In the genomic region with DNA sequence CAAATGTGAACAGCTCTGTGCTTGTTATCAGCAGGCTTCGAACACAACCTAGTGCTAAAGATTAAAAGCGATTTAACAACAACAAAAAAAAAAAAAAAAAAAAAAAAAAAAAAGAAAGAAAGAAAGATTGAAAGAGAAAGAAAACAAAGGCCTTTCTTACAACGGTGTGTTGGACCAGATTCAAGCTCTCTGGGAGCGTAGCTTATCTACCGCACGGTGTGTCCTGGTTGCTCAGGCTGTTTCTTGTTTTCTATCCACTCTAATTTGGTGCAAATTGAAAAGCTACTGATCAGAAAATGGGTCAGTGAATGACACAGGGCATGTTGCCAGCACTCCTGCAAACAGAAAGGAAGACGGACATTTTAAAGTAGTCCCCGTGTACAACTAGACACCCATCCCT, we compare ENCODE assay signal across 17 mouse cellular contexts.
"Had no signal": no experiment of that assay in that cellular context is flagged by ENCODE, and none has a peak within 500 bp of the region (broad histone marks: within the 10 kb centered on the region; RNA-seq: fewer than 3 reads in every experiment).

No protein-coding gene starts in this region.

- H3K4me1 ChIP-seq: liver, embryonic 15.5 days; megakaryocyte, embryonic 14.5 days; midbrain, embryonic 13.5 days had no signal

- H3K9me3 ChIP-seq: kidney, embryonic 15.5 days; liver, embryonic 15.5 days; megakaryocyte, embryonic 14.5 days; midbrain, embryonic 13.5 days had no signal

- H3K36me3 ChIP-seq: kidney, embryonic 15.5 days; liver, embryonic 15.5 days; midbrain, embryonic 10.5 days; midbrain, embryonic 13.5 days had no signal

- DNase-seq: kidney, adult 8-10 months; kidney, postnatal 10 days; layer of hippocampus, postnatal 36 days; lung, adult 2 months; lung, postnatal 14 days; thymus, adult 18-20 months; thymus, postnatal 4 days had no signal

- H3K27me3 ChIP-seq: kidney, embryonic 15.5 days; liver, embryonic 15.5 days had no signal

- ATAC-seq: midbrain, embryonic 13.5 days; midbrain, embryonic 16.5 days had no signal

- H3K9ac ChIP-seq: kidney, embryonic 15.5 days; liver, embryonic 15.5 days; midbrain, embryonic 13.5 days had no signal

- H3K27ac ChIP-seq: kidney, embryonic 15.5 days; left cerebral cortex, adult 2 months; liver, embryonic 15.5 days; macrophage; midbrain, embryonic 10.5 days; midbrain, embryonic 13.5 days had no signal

- H3K4me3 ChIP-seq: kidney, embryonic 15.5 days; left cerebral cortex, adult 2 months; liver, embryonic 15.5 days; megakaryocyte, embryonic 14.5 days; midbrain, embryonic 10.5 days; midbrain, embryonic 13.5 days; myocyte had no signal

- H3K4me2 ChIP-seq: kidney, embryonic 15.5 days; liver, embryonic 11.5 days; liver, embryonic 15.5 days; midbrain, embryonic 13.5 days had no signal
